Mouse (Mus musculus): ENCODE results near the gene Echs1. TPM values are rescaled to one million over a fixed set of nuclear protein-coding genes. Genes with fewer than 3 reads are reported as not detected.
A peak's percentile ranks its signal among the peaks of the same experiment; 100 is the strongest.

The Echs1 gene
- polyA plus RNA-seq, 1 experiment from 2014 or later = 150 TPM

- Histone ChIP-seq H3K27me3 (peaks cover 58% of the 10 kb centered on the region), H3K9me3 (no peaks in the 10 kb centered on the region), H3K36me3 (no peaks in the 10 kb centered on the region), H3K4me1 (peaks cover 20% of the 10 kb centered on the region), H3K4me3 (peak overlapping the region; percentile 37), H3K9ac (peak overlapping the region; percentile 56), H3K27ac (no peak overlapping the region), H3K4me2 (replicated peaks) (peak overlapping the region; percentile 61)
- 4% methylated on average over 24 of the region's 24 CpGs for WGBS
- peak; percentile 74 for ATAC-seq (ENCODE audit: low FRiP score, low read depth)
Observed at GRCm38 (mm10) chr7:140080503-140081156, 35.6 kb downstream of the Echs1 start.

GRCm38 (mm10) chr7:140078711-140079110 lies 37.6 kb downstream of the Echs1 start:
- peaks cover 58% of the 10 kb centered on the region for H3K27me3 ChIP-seq
- no peak for ATAC-seq (ENCODE audit: low FRiP score, low read depth)
- H3K27ac ChIP-seq = no peak overlapping the region
- no peak overlapping the region for H3K4me2 ChIP-seq (replicated peaks)
- WGBS = 4% methylated on average over 5 of the region's 5 CpGs
- H3K4me3 ChIP-seq = no peak overlapping the region
- H3K9me3 ChIP-seq = no peaks in the 10 kb centered on the region
- no peak overlapping the region for H3K9ac ChIP-seq
- peaks cover 20% of the 10 kb centered on the region for H3K4me1 ChIP-seq
- H3K36me3 ChIP-seq = no peaks in the 10 kb centered on the region

GRCm38 (mm10) chr7:140077698-140078097 lies 38.6 kb downstream of the Echs1 start:
- Histone ChIP-seq H3K9ac (no peak overlapping the region), H3K4me1 (peaks cover 20% of the 10 kb centered on the region), H3K36me3 (no peaks in the 10 kb centered on the region), H3K4me2 (replicated peaks) (no peak overlapping the region), H3K27me3 (peaks cover 55% of the 10 kb centered on the region), H3K27ac (no peak overlapping the region), H3K4me3 (no peak overlapping the region), H3K9me3 (no peaks in the 10 kb centered on the region)
- WGBS = 75% methylated on average over 6 of the region's 6 CpGs
- ATAC-seq (ENCODE audit: low FRiP score, low read depth) = no peak

- Histone ChIP-seq H3K9me3 (no peaks in the 10 kb centered on the region), H3K27ac (no peak overlapping the region), H3K4me1 (no peaks in the 10 kb centered on the region), H3K4me2 (replicated peaks) (peak overlapping the region; percentile 55), H3K9ac (peak overlapping the region; percentile 51), H3K36me3 (no peaks in the 10 kb centered on the region), H3K27me3 (peaks cover 41% of the 10 kb centered on the region), H3K4me3 (peak overlapping the region; percentile 27)
- no peak for ATAC-seq (ENCODE audit: low FRiP score, low read depth)
- 29% methylated on average over 39 of the region's 39 CpGs for WGBS
Observed at GRCm38 (mm10) chr7:140070042-140070711, 46.1 kb downstream of the Echs1 start.

- Histone ChIP-seq H3K4me3 (no peak overlapping the region), H3K9me3 (no peaks in the 10 kb centered on the region), H3K27me3 (peaks cover 59% of the 10 kb centered on the region), H3K4me1 (no peaks in the 10 kb centered on the region), H3K9ac (no peak overlapping the region), H3K36me3 (no peaks in the 10 kb centered on the region), H3K4me2 (replicated peaks) (no peak overlapping the region), H3K27ac (no peak overlapping the region)
- ATAC-seq (ENCODE audit: low FRiP score, low read depth) = no peak
- WGBS = 63% methylated on average over 6 of the region's 6 CpGs
Observed at GRCm38 (mm10) chr7:140067397-140067796, 48.9 kb downstream of the Echs1 start.

- Histone ChIP-seq H3K4me3 (no peak overlapping the region), H3K27ac (no peak overlapping the region), H3K4me2 (replicated peaks) (no peak overlapping the region), H3K36me3 (no peaks in the 10 kb centered on the region), H3K9me3 (no peaks in the 10 kb centered on the region), H3K9ac (no peak overlapping the region), H3K27me3 (peaks cover 81% of the 10 kb centered on the region), H3K4me1 (peaks cover 21% of the 10 kb centered on the region)
- WGBS = 22% methylated on average over 7 of the region's 7 CpGs
- no peak for ATAC-seq (ENCODE audit: low FRiP score, low read depth)
Observed at GRCm38 (mm10) chr7:140063092-140063491, 53.2 kb downstream of the Echs1 start.

GRCm38 (mm10) chr7:140062307-140062706 lies 54.0 kb downstream of the Echs1 start:
- Histone ChIP-seq H3K4me1 (peaks cover 29% of the 10 kb centered on the region), H3K27ac (no peak overlapping the region), H3K4me2 (replicated peaks) (no peak overlapping the region), H3K9ac (no peak overlapping the region), H3K4me3 (no peak overlapping the region), H3K36me3 (no peaks in the 10 kb centered on the region), H3K9me3 (no peaks in the 10 kb centered on the region), H3K27me3 (peaks cover 89% of the 10 kb centered on the region)
- WGBS = 17% methylated on average over 11 of the region's 11 CpGs
- ATAC-seq (ENCODE audit: low FRiP score, low read depth) = no peak

GRCm38 (mm10) chr7:140061832-140062130 lies 54.5 kb downstream of the Echs1 start:
- H3K9me3 ChIP-seq = no peaks in the 10 kb centered on the region
- peak overlapping the region; percentile 46 for H3K4me3 ChIP-seq
- no peak overlapping the region for H3K27ac ChIP-seq
- peak overlapping the region; percentile 89 for H3K4me2 ChIP-seq (replicated peaks)
- H3K9ac ChIP-seq = no peak overlapping the region
- peaks cover 94% of the 10 kb centered on the region for H3K27me3 ChIP-seq
- peaks cover 30% of the 10 kb centered on the region for H3K4me1 ChIP-seq
- no peaks in the 10 kb centered on the region for H3K36me3 ChIP-seq
- WGBS = 3% methylated on average over 6 of the region's 6 CpGs
- ATAC-seq (ENCODE audit: low FRiP score, low read depth) = no peak

- Histone ChIP-seq H3K9ac (peak overlapping the region; percentile 56), H3K4me3 (peak overlapping the region; percentile 46), H3K4me2 (replicated peaks) (peak overlapping the region; percentile 89), H3K36me3 (no peaks in the 10 kb centered on the region), H3K27ac (no peak overlapping the region), H3K9me3 (no peaks in the 10 kb centered on the region), H3K4me1 (peaks cover 30% of the 10 kb centered on the region), H3K27me3 (peaks cover 100% of the 10 kb centered on the region)
- ATAC-seq (ENCODE audit: low FRiP score, low read depth) = 0 out of 2 replicates have a peak, but pooled peaks have one; percentile 16
- WGBS = under 1% methylated on average over 45 of the region's 47 CpGs
Observed at GRCm38 (mm10) chr7:140060936-140061831, 55.1 kb downstream of the Echs1 start.

- Histone ChIP-seq H3K36me3 (no peaks in the 10 kb centered on the region), H3K4me1 (peaks cover 30% of the 10 kb centered on the region), H3K27me3 (peaks cover 94% of the 10 kb centered on the region), H3K4me2 (replicated peaks) (no peak overlapping the region), H3K9me3 (no peaks in the 10 kb centered on the region), H3K4me3 (no peak overlapping the region), H3K27ac (no peak overlapping the region), H3K9ac (no peak overlapping the region)
- 45% methylated on average over 4 of the region's 4 CpGs for WGBS
- no peak for ATAC-seq (ENCODE audit: low FRiP score, low read depth)
Observed at GRCm38 (mm10) chr7:140059601-140060000, 56.7 kb downstream of the Echs1 start.

- H3K27ac ChIP-seq = no peak overlapping the region
- peak overlapping the region; percentile 77 for H3K9ac ChIP-seq
- 18% methylated on average over 7 of the region's 7 CpGs for WGBS
- H3K4me2 ChIP-seq (replicated peaks) = peak overlapping the region; percentile 89
- H3K4me3 ChIP-seq = peak overlapping the region; percentile 55
- peaks cover 30% of the 10 kb centered on the region for H3K4me1 ChIP-seq
- no peak for ATAC-seq (ENCODE audit: low FRiP score, low read depth)
- peaks cover 91% of the 10 kb centered on the region for H3K27me3 ChIP-seq
- H3K36me3 ChIP-seq = no peaks in the 10 kb centered on the region
- no peaks in the 10 kb centered on the region for H3K9me3 ChIP-seq
Observed at GRCm38 (mm10) chr7:140058528-140058927, 57.7 kb downstream of the Echs1 start.

All from limb, embryonic 13.5 days (tissue).